Mouse (Mus musculus): ENCODE measurements around the gene Slc17a3.

DNA sequence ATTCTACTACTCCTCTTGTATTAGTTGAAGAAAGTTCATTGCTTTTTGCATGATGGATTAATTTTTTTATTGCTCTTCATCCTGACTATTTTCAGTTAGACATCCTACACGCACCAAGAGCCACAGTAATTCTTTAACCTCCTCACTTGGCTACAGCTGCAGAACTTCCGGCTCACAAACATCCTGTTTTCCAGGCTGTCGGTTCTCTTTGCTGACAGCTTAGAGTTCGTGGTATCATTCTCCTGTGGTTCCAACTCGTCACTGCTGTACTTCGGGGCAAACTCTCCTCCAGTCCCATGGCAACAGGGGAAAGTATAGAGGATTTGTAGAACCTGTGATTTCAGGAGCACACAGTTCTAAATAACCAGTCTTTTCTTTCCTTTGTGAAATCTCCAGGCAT, 59.0 kb downstream of the Slc17a3 start:
- no peak for TF ChIP-seq FLI1 (IDR thresholded peaks at IDR 0.05; ENCODE audit: low read length)
- no peak for TF ChIP-seq GATA1 (IDR thresholded peaks at IDR 0.05; ENCODE audit: borderline replicate concordance, low read length)
